Mouse (Mus musculus): ENCODE data around the gene Igsf9b. TPM values are rescaled to one million over a fixed set of nuclear protein-coding genes. Genes with fewer than 3 reads are reported as not detected.

Gene Igsf9b
- 0.59 and 3.3 TPM in 2 replicates for polyA plus RNA-seq (2012; ENCODE audit: low replicate concordance)

GRCm38 (mm10) chr9:27298411-27299285 is at the start of gene Igsf9b:
TSS of gene Igsf9b (plus strand) at chr9:27299204.

GRCm38 (mm10) chr9:27396500-27396899 is 97.5 kb downstream of the Igsf9b start, which contains the start of gene Spata19:
TSS of gene Spata19 (plus strand) at chr9:27396800.

Other genes with a start within 250 kb of the Igsf9b start
- 0.22 TPM in 1 of 2 replicates, not detected in the other for gene Jam3, start 143.8 kb upstream of the Igsf9b start, polyA plus RNA-seq (2012; ENCODE audit: low replicate concordance)
- gene Spata19, start 97.6 kb downstream of the Igsf9b start, polyA plus RNA-seq (2012; ENCODE audit: low replicate concordance): not detected in 2 replicates